Mouse (Mus musculus) liver, postnatal 0 days (tissue): ENCODE data around the gene Mif.

ENCODE experiments used
- CTCF ChIP-seq: sonication (generic); IDR thresholded peaks from 2 replicates; pipeline ENCODE4 v1.5.1; 2016; ENCODE audit warnings: antibody characterized with exemption, low read depth
- EP300 ChIP-seq: IDR thresholded peaks from 2 replicates; pipeline ENCODE4 v1.6.1; 2016; ENCODE audit warnings: antibody characterized with exemption, low read depth, mild to moderate bottlenecking

GRCm38 (mm10) chr10:75818641-75819040 lies 41.4 kb downstream of the Mif start:
- peak; percentile 44 for TF ChIP-seq CTCF
- TF ChIP-seq EP300: no peak
